Mouse (Mus musculus) CH12F3 (cell line): ENCODE measurements around the gene Baiap3.
"Not testable (repeated sequence)": the region's sequence is repeated elsewhere in the genome, so short reads cannot be mapped to it uniquely, and the experiment has no call there.

Experiments
- in situ Hi-C: fragments of 300-500 bp; cut with MboI; formaldehyde crosslinking; loops from 2 replicates; pipeline ENCODE4 v1.14.3; 2020; ENCODE audit warnings: low sequenced_read_pairs

The Baiap3 gene

DNA sequence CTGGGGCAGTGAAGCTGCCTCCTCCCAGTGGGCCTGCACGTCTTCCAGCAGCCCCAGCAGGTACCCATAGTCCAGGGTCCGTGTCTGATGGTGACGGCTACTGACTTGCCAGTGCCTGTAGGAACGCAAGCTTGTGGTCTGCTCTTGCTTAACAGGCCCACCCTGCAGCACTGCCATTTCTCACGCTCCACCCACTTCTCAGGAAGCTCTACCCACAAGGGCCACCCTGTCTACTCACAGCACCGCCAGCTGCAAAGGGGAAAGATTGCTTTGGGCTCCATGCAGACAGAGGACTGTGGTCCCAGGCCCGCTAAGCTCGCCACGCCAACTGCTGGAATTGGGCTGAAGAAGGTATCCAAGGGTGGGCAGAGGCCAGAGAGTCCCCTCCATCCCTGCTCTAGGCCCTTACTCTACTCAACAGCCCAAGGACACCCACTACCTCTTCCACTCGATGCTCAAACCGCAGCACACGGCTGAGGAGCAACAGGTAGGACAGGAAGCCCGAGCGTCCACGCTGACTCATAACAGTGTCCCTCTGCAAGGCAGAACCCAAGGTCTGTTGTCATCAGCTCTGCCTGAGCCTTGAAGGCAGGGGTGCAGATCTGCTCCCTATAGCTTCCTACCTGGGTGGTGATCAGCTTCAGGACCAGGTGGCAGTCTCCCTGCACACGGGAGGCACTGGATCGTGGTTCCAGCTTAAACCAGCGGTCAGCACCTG is 8.0 kb downstream of the Baiap3 start:
- in situ Hi-C loops, result no loop called here

DNA sequence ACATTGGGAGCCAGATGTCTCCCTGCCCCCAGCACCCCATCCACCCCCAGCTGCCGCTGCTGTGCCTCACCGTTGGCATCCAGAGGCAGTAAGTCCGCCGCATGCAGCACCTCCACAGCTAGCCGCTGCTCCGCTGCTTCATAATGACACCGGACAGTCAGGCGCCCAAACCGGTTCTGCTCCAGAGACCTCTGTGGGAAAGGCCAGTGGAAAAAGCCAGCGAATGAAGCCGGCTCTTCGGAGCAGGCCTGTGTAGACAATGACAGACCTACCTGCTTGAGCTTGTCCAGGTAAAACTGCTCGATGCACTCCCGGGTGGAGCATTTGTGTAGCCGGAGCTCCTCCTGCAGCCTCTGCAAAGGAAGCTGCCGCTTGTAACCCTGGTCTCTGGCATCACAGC is 11.9 kb downstream of the Baiap3 start:
- in situ Hi-C loops, result no loop called here

DNA sequence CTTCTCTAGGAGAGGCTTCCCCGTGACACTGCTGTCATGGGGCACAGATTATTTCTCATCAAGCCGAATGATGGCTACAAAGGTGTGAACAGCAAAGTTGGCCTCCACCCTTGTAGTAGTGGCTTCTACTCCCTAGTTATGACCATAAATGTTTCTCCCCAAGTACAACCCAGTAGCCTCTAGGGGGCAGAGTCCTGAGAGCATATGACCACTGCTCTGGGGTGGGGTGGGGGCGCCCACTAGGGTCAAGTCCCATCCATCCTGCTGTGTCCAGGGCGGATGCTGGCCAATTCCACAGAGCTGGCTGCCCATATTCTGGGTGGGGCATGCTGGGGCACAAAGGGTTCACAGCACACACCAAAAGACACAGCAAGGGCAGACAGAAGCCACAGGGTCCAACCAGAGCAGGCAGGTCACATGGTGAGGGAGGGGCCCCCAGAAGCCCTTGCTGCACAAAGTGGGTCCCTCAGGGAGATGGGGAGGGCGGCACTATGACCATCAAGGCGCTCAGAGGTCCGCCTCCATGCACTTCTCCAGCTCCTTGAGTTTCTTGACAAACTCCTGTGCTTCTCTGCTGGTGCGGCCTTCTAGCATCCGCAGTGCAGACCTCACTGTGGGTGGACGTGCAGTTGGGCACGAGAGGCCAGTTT is 12.9 kb downstream of the Baiap3 start:
- in situ Hi-C loops, result no loop called here

DNA sequence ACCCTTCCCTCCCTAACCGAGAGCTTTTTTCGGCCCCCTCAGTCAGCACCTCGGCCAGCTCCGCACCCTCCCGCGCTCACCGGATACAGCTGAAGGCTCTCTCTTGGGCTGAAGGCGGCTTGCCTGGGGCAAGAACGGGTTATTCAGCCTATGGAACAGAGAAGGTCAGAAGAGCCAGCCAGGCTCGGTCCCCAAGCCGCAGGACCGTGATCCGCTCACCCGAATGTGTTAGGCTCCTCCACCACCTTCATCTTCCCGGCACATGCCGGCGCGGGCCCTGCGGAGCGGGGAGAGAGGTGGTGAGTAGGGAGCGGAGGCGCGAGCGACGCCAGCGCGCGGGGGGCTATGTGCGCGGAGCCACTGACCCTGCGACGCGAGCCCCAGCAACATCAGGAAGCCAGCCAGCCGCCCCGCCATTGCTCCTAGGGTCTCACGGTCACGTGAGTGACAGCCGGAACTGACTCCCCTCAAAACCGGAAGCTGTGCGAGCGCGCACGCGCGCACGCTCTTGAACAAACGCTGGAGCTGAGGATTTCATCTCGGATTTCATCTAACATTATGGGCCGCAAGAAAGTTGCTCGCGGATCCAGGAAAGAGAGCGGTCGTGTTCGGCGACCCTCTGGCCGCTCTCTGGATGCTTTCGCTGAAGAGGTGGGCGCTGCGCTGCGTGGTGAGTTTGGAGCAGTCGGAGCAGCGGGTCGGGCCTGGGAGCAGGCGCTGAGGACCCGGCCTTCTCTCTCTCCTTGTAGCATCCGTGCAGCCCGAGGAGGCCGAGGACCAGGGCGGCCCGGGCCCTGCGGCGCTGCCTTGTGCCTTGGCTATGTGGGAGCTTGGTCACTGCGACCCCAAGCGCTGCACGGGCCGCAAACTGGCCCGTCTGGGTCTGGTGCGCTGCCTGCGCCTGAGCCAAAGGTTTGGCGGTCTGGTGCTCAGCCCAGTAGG is 16.2 kb downstream of the Baiap3 start, which contains the start of the genes Gnptg and Tsr3:
Gnptg (minus strand) TSS at position 430 of the 942 bp plus-strand sequence.
Tsr3 (plus strand) TSS at position 476 of the 942 bp plus-strand sequence.
- in situ Hi-C loops, result no loop called here

DNA sequence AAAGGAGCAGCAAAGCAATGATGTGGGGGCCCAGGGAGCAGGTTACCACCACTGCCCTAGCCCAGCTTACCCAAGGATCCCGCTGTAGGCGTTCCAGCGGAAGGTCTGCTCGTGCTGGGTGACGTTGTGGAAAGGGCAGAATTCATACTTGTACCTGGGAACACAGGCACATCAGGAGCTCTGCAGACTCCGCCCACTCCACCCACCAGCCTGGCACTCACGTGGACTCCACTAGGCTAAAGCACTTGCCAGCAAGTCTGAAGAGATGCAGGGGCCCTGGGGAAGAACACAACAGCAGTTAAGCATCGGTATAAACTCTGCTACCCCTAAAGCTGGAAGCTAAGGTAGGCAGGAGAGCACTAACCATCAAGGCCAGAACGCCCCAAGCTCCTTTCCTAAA is 20.5 kb downstream of the Baiap3 start:
- in situ Hi-C loops, result no loop called here

DNA sequence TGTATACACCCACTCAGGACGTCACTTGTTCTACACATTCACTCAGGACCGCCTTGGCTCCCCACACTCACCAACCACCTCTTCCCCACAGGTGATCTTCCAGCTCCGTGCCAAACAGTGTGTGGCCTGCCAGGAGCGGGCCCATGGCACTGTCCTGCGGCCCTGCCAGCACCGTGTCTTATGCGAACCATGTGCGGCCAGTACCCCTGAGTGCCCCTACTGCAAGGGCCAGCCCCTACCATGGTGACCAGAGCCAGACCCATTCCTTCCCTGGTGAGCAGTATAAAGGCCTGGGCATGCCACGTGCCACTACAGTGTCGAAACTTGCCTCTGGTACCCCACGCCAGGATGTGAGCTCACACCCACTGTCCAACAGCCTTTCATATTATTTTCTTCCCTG is 24.5 kb downstream of the Baiap3 start:
- in situ Hi-C loops, result not testable (repeated sequence)

DNA sequence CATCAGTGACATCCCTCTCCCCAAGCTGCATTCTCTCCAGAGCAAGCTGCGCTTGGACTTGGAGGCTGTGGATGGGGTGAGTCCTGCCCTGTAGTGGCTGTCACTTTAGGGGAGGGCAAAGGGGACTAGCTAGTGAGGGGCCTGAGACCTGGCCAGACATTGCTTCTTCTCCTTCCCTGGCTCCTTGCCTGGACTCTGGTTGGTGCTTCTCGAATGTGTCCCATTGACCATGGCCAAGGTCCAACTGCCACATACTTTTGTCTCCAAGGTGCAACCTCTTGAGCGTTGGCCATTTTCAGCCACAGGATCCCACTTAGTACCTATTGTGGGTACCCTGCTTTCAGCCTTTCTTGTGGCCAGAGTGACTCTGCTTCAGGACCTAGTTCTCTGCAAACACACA is 25.5 kb downstream of the Baiap3 start:
- in situ Hi-C loops, result no loop called here

DNA sequence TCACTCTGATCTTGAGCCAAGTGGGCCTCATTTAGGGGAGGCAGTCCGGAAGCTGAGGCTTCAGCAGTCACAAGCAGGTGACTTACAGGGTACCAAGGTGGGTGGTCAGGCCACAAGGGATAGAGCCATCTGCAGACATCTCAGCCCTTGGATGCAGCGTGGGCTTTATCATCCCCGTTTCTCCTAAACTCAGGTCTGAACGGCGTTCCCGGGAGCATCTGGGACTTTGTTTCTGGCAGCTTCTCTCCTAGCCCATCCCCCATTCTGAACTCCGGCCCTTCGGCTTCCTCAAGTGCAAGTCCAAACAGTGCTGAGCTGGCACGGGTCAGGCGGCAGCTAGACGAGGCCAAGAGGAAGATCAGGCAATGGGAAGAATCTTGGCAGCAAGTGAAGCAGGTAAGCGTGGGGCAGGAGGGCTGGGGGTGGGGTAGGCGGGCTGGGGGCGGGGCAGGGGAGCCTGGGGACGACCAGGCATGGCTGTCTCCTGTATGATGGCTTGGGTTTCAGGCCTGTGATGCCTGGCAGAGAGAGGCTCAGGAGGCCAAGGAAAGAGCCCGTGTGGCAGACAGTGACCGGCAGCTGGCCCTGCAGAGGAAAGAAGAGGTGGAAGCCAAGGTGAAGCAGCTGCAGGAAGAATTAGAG is 26.0 kb downstream of the Baiap3 start:
- in situ Hi-C loops, result not testable (repeated sequence)

DNA sequence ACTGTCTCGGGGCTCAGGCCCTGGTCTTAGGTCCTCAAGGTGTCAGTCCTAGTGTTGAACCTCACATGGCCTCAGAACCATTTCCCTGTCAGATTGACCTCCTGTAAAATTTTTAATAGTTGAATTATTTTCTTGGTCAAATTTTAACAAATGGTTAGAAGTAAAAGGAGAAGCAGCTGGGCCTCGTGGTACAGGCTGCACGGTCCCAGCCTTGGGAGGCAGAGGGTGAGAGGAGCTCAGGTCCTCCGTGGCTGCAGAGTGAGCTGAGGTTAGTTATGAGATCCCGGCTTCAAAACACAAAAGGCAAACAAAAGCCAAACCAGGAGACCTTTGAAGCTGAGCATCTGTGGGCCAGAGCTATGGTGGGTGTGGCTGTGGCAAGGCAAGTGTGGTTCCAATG is 28.2 kb downstream of the Baiap3 start:
- in situ Hi-C loops, result no loop called here

DNA sequence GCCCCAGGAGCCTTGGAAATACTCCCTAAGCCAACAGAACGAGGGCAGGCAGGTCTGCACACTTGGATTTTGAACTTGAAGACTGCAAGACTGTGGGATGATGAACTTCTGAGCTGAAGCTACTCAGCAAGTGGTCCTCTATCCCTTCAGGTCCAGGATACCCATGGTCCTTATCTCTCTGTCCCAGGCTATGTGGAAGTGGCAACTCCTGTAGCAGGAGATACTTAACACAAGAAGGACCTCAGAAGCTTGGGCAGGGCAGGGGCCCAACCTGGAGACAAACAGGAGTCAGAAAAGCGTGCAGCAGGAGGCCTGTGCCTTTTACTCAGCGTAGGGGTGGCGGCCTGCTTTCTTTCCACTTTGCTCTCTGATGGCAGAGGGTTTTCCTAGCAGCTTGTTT is 30.5 kb downstream of the Baiap3 start:
- in situ Hi-C loops, result no loop called here

DNA sequence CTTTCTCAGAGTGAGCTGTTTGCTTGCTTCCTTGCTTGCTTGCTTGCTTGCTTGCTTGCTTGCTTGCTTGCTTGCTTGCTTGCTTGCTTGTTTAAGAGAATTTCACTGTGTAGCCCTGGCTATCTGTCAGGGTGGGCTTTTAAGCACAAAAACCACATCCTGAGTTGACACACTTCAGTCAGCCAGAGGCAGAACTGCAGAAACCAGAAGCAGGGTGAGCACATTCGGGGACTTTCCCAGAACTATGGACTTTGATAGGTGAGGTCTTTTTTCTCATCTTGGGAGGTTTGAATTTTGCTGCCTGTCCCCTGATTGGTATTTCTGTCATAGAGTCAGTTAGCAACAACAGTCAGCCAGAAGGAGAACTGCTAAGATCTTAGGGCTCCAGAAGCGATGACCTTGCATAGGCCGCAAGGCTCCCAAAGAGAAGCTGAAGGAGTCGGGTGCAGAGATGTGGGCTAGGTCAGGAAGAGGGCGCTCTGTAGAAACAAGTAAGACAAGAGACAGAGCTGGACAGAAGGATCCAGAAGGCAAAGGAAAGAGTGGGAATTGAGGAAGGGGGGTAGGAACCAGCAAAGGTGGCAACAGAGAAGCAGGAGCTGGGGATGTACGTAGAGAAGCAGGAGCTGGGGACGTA is 31.5 kb downstream of the Baiap3 start:
- in situ Hi-C loops, result no loop called here

DNA sequence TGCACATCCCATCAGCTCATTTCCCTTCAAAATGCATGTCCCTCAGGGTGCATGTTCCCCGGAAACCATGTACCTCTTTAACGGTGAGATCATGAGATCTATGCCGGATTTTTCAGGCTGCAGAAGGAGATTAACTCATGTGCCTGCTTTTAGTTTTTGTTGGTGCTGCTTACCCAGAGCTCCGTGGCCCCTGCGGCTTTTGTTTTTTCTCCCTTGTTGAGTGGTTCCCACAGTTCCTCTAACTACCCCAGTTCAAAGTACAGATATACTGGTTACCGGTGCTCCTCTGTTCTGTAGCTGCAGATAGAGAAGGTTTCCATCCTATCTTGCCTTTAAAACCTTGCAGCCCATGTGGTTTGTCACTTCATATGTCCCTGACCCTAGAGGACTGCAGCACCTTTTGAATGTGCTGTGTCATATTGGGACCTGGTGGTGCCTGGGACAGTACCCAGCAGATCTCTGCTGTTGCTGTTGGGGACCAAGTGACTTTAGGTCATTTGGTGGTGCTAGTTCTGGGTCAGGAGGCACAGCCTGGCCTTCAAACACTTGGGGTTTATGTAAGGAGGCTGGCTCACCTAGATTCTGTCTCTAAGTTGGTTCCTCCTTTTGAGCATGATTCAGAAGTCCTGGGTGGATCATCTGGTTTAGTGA is 33.1 kb downstream of the Baiap3 start:
- in situ Hi-C loops, result no loop called here

DNA sequence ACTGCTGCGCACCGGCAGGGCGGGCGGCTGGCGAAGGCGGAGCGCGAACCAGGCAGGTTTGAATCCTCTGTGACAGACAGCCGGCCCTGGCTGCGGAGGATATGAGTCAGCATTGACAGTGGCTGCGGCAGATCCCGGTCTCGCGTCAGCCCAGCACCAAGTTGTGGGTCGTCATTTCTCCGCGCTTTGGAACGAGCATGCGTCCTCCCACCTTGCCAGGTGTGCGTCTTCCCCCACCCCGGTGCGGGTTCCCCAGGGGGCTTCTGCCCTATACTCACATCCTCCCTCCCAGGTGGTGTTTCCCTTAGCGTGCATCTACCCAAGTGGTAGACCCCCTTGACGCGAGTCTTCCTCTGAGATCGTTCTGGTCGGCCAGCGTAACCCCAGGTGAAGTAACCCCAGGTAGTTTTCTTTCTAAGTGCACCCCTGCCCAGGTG is 33.6 kb downstream of the Baiap3 start:
- in situ Hi-C loops, result not testable (repeated sequence)

DNA sequence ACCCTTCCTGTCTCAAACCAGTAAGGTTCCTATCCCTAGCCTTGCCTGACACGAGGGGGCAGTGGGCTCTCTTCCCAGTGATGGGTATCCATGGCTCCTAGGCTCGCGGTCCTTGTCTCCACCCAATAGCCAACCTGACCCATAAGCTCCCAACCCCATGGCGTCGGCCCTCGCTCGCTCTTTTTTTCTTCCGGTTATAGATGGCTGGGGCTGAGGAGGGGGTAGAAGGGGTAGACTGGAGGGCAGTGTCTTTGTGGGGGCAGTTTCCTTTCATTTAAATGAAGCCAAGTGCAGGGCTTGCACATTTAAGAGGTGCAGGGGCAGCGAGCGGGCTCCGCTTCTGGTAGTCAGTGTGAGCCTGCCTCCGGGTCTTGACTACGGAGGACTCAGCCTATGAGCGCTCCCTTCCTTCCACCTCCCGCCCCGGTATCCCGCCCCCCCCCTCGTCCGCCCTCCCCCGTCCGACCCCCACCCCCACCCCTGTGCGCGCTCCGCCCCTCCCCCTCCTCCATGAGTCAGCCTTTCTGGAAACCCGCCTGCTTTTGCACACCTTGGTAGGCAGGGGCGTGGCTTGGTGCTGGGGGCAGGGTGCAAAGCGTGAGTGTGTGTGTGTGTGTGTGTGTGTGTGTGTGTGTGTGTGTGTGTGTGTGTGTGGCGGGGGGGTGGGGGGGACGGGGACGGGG is 34.2 kb downstream of the Baiap3 start:
- in situ Hi-C loops, result no loop called here

DNA sequence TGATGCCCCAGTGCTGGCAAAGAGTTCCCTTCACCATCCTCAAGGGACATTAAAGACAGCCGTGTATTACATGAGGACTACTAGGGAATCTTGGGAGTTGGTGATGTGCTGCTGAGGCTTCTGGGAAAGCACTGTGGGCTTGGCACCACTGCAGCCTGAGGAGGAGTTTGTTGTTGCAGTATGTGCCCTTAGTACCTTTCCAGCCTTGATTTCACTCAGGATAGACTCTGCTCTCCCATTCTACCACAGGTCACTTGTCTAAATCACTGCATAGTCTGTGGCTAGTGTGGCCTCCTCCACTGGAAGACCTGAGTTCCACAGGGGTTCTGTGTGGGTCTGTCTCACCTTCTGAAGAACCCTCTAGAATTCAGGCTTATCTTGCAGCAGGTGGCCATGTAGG is 35.4 kb downstream of the Baiap3 start:
- in situ Hi-C loops, result no loop called here

DNA sequence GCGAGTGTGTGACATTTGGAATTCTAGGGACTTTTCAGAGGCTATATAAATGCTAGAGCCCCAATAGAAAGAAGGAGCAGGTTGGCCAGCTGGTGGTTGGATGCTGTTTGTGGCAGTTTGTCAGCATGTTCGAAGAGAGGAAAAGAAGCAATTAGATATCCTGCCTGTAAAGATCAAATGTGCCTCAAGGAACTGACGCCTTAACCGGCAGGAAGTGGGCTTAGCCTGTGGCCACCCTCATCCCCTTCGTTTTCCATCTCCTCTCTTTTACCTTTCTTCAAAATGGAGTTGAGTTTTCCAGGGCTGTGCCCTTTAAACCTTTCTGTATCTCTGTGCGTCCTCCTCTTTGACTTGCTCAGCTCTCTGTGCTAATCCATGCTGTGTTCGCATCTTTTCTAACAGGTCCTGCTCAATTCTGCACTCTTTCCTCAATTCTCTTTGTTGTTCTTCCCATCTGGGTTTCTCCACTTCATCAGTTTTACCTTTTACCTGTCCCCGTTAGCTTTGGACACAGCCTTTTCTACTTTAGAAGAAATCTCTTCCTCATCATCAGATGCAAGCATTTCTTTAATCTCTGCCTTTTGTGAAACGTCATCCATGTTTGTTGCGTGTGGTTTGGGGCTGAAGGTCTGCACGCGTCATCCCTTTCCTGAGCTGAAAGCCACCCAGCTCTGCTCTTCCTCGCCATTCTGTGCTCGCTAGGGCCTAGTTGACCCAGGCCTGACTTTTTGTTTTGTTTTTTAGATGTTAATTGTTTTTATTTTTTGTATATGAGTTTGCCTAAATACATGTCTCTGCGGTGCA is 36.5 kb downstream of the Baiap3 start:
- in situ Hi-C loops, result no loop called here

DNA sequence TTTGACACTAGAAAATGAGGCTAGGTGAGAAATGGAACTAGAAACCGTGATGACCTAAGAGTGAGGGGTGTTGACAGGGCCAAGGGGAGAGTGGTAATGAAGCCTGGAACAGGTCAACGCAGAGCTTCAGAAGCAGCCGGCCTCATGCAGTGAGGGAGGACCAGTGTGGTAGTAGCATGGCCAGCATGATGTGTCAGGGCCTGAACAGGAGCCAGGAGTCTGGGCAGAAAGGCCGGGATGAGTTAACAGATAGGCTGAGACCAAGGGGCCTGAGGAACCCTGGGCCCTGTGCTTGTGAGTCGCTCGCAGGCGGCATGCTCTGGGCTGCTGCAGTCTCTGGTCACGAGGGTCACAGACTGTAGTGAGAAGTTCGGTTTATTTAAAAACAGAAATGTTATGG is 37.2 kb downstream of the Baiap3 start:
- in situ Hi-C loops, result no loop called here

DNA sequence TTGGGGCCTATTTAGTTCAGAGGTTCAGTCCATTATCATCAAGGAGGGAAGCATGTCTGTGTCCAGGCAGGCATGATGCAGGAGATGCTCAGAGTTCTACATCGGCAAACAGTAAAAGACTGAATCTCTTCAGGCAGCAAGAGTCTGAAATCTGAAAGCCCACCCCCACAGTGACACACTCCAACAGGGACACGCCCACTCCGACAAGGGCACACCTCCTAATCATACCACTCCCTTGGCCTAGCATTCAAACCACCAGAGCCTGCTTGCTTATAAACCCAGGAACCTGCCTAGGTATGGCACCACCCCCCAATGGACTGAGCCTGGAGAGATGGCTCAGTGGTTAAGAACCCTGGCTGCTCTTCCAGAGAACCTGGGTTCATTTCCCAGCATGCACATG is 40.7 kb downstream of the Baiap3 start:
- in situ Hi-C loops, result no loop called here

DNA sequence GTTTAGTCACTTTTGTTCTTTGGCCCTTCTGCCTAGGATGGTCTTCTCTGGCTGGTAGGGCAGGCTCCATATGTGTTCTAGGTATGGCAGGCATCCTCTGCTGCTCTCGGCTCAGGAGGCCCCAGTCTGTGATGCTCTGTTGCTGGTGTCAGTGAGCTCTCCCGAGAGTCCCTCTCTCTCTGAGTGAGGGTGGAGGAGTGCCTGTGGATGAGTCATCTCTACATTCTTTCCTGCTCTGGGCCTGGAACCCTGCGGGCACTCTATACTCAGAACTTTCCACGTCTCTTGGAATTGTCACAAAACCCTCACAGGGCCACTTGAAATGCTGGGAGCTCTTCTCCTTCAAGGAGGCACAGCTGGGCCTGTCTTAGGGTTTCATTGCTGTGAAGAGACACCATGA is 44.5 kb downstream of the Baiap3 start:
- in situ Hi-C loops, result no loop called here
